ENCODE assay signal across 16 mouse cellular contexts in the genomic region with DNA sequence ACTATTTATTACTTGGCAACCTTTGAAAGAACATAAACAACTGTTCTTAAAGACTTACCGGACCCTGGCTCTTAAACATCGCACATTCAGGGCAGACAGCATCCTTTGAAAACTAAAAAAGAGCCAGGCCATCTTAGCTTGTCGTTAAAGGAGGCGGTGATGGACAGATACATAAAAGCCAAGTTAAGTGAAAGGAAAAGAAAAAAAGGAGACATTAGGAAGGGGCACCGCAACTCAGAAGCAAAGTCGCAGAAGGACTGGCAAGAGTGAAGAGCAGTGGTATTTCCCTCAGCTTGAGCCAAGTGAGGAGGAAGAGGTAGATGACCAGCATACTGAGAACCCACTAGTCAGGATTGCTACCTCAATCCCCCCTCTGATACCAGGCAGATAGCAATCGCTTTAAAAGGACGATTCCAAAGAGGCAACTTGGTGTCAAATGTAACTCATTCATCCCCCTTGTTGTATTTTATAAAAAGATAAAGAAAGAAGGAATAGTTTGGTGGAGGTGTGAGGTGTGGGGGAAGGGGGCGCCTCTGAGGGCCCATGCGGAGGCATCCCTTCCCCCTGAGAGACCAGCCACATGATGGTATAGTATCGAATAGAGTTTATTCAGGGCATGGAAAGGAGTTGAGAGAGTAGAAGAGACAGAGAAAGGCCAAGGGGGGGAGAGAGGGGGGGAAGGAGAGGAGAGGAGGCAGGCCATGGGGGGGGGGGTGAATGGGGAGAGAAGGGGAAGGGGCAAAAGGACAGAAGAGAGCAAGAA. TPM values are rescaled to one million over a fixed set of nuclear protein-coding genes. Genes with fewer than 3 reads are reported as not detected.
DNase-seq lines count a peak whose midpoint lies in the region; ATAC-seq lines count a peak whose summit lies in the region.
"Had no signal": no experiment of that assay in that cellular context is flagged by ENCODE, and none has a peak within 500 bp of the region (broad histone marks: within the 10 kb centered on the region; RNA-seq: fewer than 3 reads in every experiment).

No protein-coding gene starts in this region.

- 0 out of 2 replicates have a peak, but pooled peaks cover 7% of the 10 kb centered on the region for H3K9me3 ChIP-seq in forebrain, embryonic 12.5 days
- no peaks in the 10 kb centered on the region for H3K9me3 ChIP-seq in hindbrain, embryonic 13.5 days
- H3K9me3 ChIP-seq in midbrain, embryonic 15.5 days: no peaks in the 10 kb centered on the region
- H3K9me3 ChIP-seq in intestine, embryonic 15.5 days: no peaks in the 10 kb centered on the region
- H3K9me3 ChIP-seq: embryonic facial prominence, embryonic 15.5 days; heart, embryonic 10.5 days; limb, embryonic 13.5 days had no signal

- DNase-seq in brain, embryonic 18.5 days (ENCODE audit: low read depth, low spot score): peak; percentile 18
- no peak for DNase-seq in thymus, postnatal 0 days (ENCODE audit: low spot score)
- no peak for DNase-seq in heart, adult 8-10 months (ENCODE audit: low spot score)
- no peak for DNase-seq in cerebellum, adult 18-20 months
- DNase-seq: B cell, adult 2 months; cerebellum, adult 11 months; gastrocnemius, postnatal 14 days; lung, postnatal 14 days had no signal

- H3K27me3 ChIP-seq in forebrain, embryonic 12.5 days: no peaks in the 10 kb centered on the region
- no peaks in the 10 kb centered on the region for H3K27me3 ChIP-seq in hindbrain, embryonic 13.5 days
- H3K27me3 ChIP-seq in midbrain, embryonic 15.5 days (replicated peaks): no peaks in the 10 kb centered on the region
- no peaks in the 10 kb centered on the region for H3K27me3 ChIP-seq in intestine, embryonic 15.5 days (replicated peaks)
- H3K27me3 ChIP-seq: embryonic facial prominence, embryonic 15.5 days; limb, embryonic 13.5 days had no signal

- 0 out of 2 replicates have a peak overlapping the region, but pooled peaks have one; percentile 0 for H3K4me2 ChIP-seq in forebrain, embryonic 12.5 days
- no peak overlapping the region for H3K4me2 ChIP-seq in hindbrain, embryonic 13.5 days
- no peak overlapping the region for H3K4me2 ChIP-seq in midbrain, embryonic 15.5 days
- H3K4me2 ChIP-seq in intestine, embryonic 15.5 days (replicated peaks): no peak overlapping the region
- H3K4me2 ChIP-seq: embryonic facial prominence, embryonic 15.5 days; limb, embryonic 13.5 days had no signal

- peaks cover 14% of the 10 kb centered on the region for H3K4me1 ChIP-seq in forebrain, embryonic 12.5 days
- peaks cover 17% of the 10 kb centered on the region for H3K4me1 ChIP-seq in hindbrain, embryonic 13.5 days (replicated peaks)
- peaks cover 4% of the 10 kb centered on the region; the same call in 1 of the 2 replicates for H3K4me1 ChIP-seq in midbrain, embryonic 15.5 days
- H3K4me1 ChIP-seq in intestine, embryonic 15.5 days (replicated peaks): no peaks in the 10 kb centered on the region
- H3K4me1 ChIP-seq: embryonic facial prominence, embryonic 15.5 days; limb, embryonic 13.5 days had no signal

- no peak overlapping the region for H3K9ac ChIP-seq in forebrain, embryonic 12.5 days
- no peak overlapping the region for H3K9ac ChIP-seq in hindbrain, embryonic 13.5 days
- H3K9ac ChIP-seq in midbrain, embryonic 15.5 days: no peak overlapping the region
- H3K9ac ChIP-seq in intestine, embryonic 15.5 days: no peak overlapping the region
- H3K9ac ChIP-seq: embryonic facial prominence, embryonic 15.5 days; limb, embryonic 13.5 days had no signal

- no peaks in the 10 kb centered on the region for H3K36me3 ChIP-seq in forebrain, embryonic 12.5 days (replicated peaks)
- H3K36me3 ChIP-seq in hindbrain, embryonic 13.5 days: no peaks in the 10 kb centered on the region
- no peaks in the 10 kb centered on the region for H3K36me3 ChIP-seq in midbrain, embryonic 15.5 days (replicated peaks)
- H3K36me3 ChIP-seq in intestine, embryonic 15.5 days: no peaks in the 10 kb centered on the region
- H3K36me3 ChIP-seq: embryonic facial prominence, embryonic 15.5 days; heart, embryonic 10.5 days; limb, embryonic 13.5 days had no signal

- peak overlapping the region; percentile 65 for H3K27ac ChIP-seq in forebrain, embryonic 12.5 days
- no peak overlapping the region; the same call in 1 of the 2 replicates for H3K27ac ChIP-seq in hindbrain, embryonic 13.5 days
- no peak overlapping the region for H3K27ac ChIP-seq in midbrain, embryonic 15.5 days
- no peak overlapping the region for H3K27ac ChIP-seq in intestine, embryonic 15.5 days
- H3K27ac ChIP-seq: embryonic facial prominence, embryonic 15.5 days; heart, embryonic 10.5 days; limb, embryonic 13.5 days had no signal

- no peak for ATAC-seq in forebrain, embryonic 12.5 days (ENCODE audit: low FRiP score)
- ATAC-seq in hindbrain, embryonic 13.5 days (ENCODE audit: low FRiP score): peak; percentile 68
- peak; percentile 59; the same call in 1 of the 2 replicates for ATAC-seq in midbrain, embryonic 15.5 days (replicated peaks)
- ATAC-seq in intestine, embryonic 15.5 days: no peak

- H3K4me3 ChIP-seq in forebrain, embryonic 12.5 days (replicated peaks): no peak overlapping the region
- H3K4me3 ChIP-seq in hindbrain, embryonic 13.5 days: no peak overlapping the region
- no peak overlapping the region for H3K4me3 ChIP-seq in midbrain, embryonic 15.5 days
- no peak overlapping the region for H3K4me3 ChIP-seq in intestine, embryonic 15.5 days (replicated peaks)
- H3K4me3 ChIP-seq: embryonic facial prominence, embryonic 15.5 days; heart, embryonic 10.5 days; limb, embryonic 13.5 days had no signal

- 32% methylated on average over 11 of the region's 11 CpGs for WGBS in forebrain, embryonic 12.5 days
- 36% methylated on average over 11 of the region's 11 CpGs for WGBS in hindbrain, embryonic 13.5 days
- 43% methylated on average over 11 of the region's 11 CpGs for WGBS in midbrain, embryonic 15.5 days
- WGBS in intestine, embryonic 15.5 days: 57% methylated on average over 11 of the region's 11 CpGs

RNA-seq across cellular contexts. Expression of a gene that starts 31.4 kb away (rescaled TPM):
- 55.0 and 61.4 TPM in 2 replicates for polyA plus RNA-seq in forebrain, embryonic 12.5 days (2016; fragmentation: Nextera tagmentation; extraction: Ambion mirVana)
- polyA plus RNA-seq in hindbrain, embryonic 13.5 days (2015; fragmentation: Nextera tagmentation; extraction: Ambion mirVana): 252 and 264 TPM in 2 replicates
- polyA plus RNA-seq in midbrain, embryonic 15.5 days (2015; fragmentation: Nextera tagmentation; extraction: Ambion mirVana): 282 and 284 TPM in 2 replicates
- 2.3 and 2.6 TPM in 2 replicates for polyA plus RNA-seq in thymus, postnatal 0 days (2015; fragmentation: Nextera tagmentation; extraction: Ambion mirVana)
- 3.6 and 4.9 TPM in 2 replicates for polyA plus RNA-seq in intestine, embryonic 15.5 days (2015; fragmentation: Nextera tagmentation; extraction: Ambion mirVana)
- not detected for total RNA-seq in heart, adult 8-10 months (2022)
- total RNA-seq: heart, postnatal 25 days had no signal

Comparison
In these comparisons a context has a peak if more than half of its experiments do, and no peak if none do; other contexts are left out.
1. ATAC-seq: peak in hindbrain, embryonic 13.5 days (single experiment) and midbrain, embryonic 15.5 days (single experiment); none in forebrain, embryonic 12.5 days (single experiment) and intestine, embryonic 15.5 days (single experiment).